In the genomic region with DNA sequence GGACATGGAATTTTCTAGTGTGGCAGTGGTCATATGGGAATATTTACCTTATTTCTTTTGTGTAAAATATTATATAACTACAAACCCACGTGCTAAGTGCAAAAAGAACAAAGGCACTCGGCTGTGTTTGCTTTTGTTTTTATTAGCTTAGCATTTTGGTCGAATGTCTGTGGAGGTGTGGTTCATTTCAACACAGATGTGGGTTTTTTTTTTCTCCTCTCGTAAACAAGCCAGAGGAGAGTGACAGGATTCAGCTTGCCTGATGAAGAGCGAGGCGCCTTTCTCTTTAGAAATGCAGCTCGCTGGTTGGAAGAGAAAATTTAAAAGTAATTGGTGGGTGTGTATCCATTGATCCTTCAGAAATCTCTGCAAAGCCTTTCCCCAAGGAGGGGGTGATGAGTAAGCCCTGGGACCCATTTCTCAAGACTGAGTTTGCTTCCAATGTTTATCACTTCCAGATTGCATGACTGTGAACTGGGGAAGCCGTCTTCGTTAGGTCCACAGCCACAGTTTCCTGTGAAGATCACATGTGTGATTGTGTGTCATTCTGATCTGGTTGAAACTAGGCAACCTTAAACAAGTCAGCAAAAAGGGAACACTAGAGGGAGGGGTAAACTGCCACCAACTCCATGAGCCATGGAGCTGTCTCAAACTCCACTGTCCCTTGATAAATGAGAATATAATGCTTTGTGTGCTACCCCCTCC, we compare ENCODE assay signal across 9 mouse cellular contexts. TPM values are rescaled to one million over a fixed set of nuclear protein-coding genes. Genes with fewer than 3 reads are reported as not detected.
DNase-seq lines count a peak whose midpoint lies in the region; ATAC-seq and TF ChIP-seq lines count a peak whose summit lies in the region.
"Had no signal": no experiment of that assay in that cellular context is flagged by ENCODE, and none has a peak within 500 bp of the region (broad histone marks: within the 10 kb centered on the region; RNA-seq: fewer than 3 reads in every experiment).

No protein-coding gene starts in this region.

- H3K4me3 ChIP-seq in embryonic facial prominence, embryonic 10.5 days, result no peak overlapping the region
- no peak overlapping the region for H3K4me3 ChIP-seq in hindbrain, postnatal 0 days (ENCODE audit: low read length)
- no peak overlapping the region for H3K4me3 ChIP-seq in midbrain, embryonic 10.5 days

- TF ChIP-seq CTCF in hindbrain, postnatal 0 days (IDR thresholded peaks at IDR 0.05; ENCODE audit: low read depth), result no peak

- no peaks in the 10 kb centered on the region for H3K36me3 ChIP-seq in embryonic facial prominence, embryonic 10.5 days (replicated peaks)
- no peaks in the 10 kb centered on the region for H3K36me3 ChIP-seq in hindbrain, postnatal 0 days (ENCODE audit: insufficient read depth, low read length)
- H3K36me3 ChIP-seq in midbrain, embryonic 10.5 days, result no peaks in the 10 kb centered on the region

- H3K9me3 ChIP-seq in embryonic facial prominence, embryonic 10.5 days, result no peaks in the 10 kb centered on the region
- no peaks in the 10 kb centered on the region for H3K9me3 ChIP-seq in hindbrain, postnatal 0 days (ENCODE audit: low read length)
- no peaks in the 10 kb centered on the region for H3K9me3 ChIP-seq in midbrain, embryonic 10.5 days (replicated peaks)

- peak overlapping the region; percentile 14; the same call in 1 of the 2 replicates for H3K9ac ChIP-seq in hindbrain, postnatal 0 days (replicated peaks; ENCODE audit: low read length)

- intact Hi-C loops in gastrocnemius, postnatal 14 days (cut with DNase I; ENCODE audit: low total_unique reads), result no loop called here

- 35% methylated on average over 9 of the region's 9 CpGs for WGBS in embryonic facial prominence, embryonic 10.5 days
- 45% methylated on average over 9 of the region's 9 CpGs for WGBS in hindbrain, postnatal 0 days
- 51% methylated on average over 9 of the region's 9 CpGs for WGBS in midbrain, embryonic 10.5 days

- H3K4me1 ChIP-seq in embryonic facial prominence, embryonic 10.5 days, result peaks cover 54% of the 10 kb centered on the region
- H3K4me1 ChIP-seq in hindbrain, postnatal 0 days (ENCODE audit: insufficient read depth, low read length), result peaks cover 15% of the 10 kb centered on the region
- H3K4me1 ChIP-seq in midbrain, embryonic 10.5 days, result peaks cover 34% of the 10 kb centered on the region

- DNase-seq in gastrocnemius, postnatal 25 days, result peak; percentile 63
- DNase-seq in gastrocnemius, postnatal 14 days, result no peak
- DNase-seq in embryonic facial prominence, embryonic 10.5 days (ENCODE audit: low spot score), result no peak
- no peak for DNase-seq in hindbrain, postnatal 0 days (ENCODE audit: low spot score)
- peak; percentile 71 for DNase-seq in lung, postnatal 36 days
- DNase-seq in yolk sac, embryonic 10.5 days (ENCODE audit: low spot score), result peak; percentile 23
- DNase-seq in midbrain, embryonic 10.5 days (ENCODE audit: low spot score), result no peak
- DNase-seq in retina, postnatal 1 day, result no peak

- H3K27ac ChIP-seq in embryonic facial prominence, embryonic 10.5 days (replicated peaks), result peak overlapping the region; percentile 73
- peak overlapping the region; percentile 38; the same call in 1 of the 2 replicates for H3K27ac ChIP-seq in hindbrain, postnatal 0 days
- no peak overlapping the region; the same call in 1 of the 2 replicates for H3K27ac ChIP-seq in midbrain, embryonic 10.5 days (replicated peaks)

- no peaks in the 10 kb centered on the region for H3K27me3 ChIP-seq in embryonic facial prominence, embryonic 10.5 days (replicated peaks; ENCODE audit: low read depth, poor library complexity, severe bottlenecking)
- no peaks in the 10 kb centered on the region for H3K27me3 ChIP-seq in hindbrain, postnatal 0 days (ENCODE audit: insufficient read depth, low read length)
- no peaks in the 10 kb centered on the region for H3K27me3 ChIP-seq in midbrain, embryonic 10.5 days (ENCODE audit: low read depth, poor library complexity, severe bottlenecking)
- H3K27me3 ChIP-seq: Patski had no signal

- ATAC-seq in hindbrain, postnatal 0 days, result peak; percentile 13; the same call in 1 of the 2 replicates
- ATAC-seq: Patski had no signal

- H3K4me2 ChIP-seq in hindbrain, postnatal 0 days (ENCODE audit: low read depth, low read length), result peak overlapping the region; percentile 41; the same call in 1 of the 2 replicates

RNA-seq across cellular contexts. Expression of gene Emp1, which starts 1.8 kb away (rescaled TPM):
- 10 to 100 TPM; 47.3 to 59.7 TPM for total RNA-seq in gastrocnemius, postnatal 25 days (2021)
- total RNA-seq in gastrocnemius, postnatal 14 days (2021), result 100 to 1,000 TPM in 1 of 2 experiments, 10 to 100 TPM in 1; 83.9 to 105 TPM
- 4.3 and 7.7 TPM in 2 replicates for polyA plus RNA-seq in embryonic facial prominence, embryonic 10.5 days (2016; fragmentation: Nextera tagmentation; extraction: Ambion mirVana)
- total RNA-seq in hindbrain, postnatal 0 days (2014; rRNA removed), result 40.2 and 53.2 TPM in 2 replicates
- polyA plus RNA-seq in hindbrain, postnatal 0 days (2015; fragmentation: Nextera tagmentation; extraction: Ambion mirVana), result 7.8 and 8.6 TPM in 2 replicates
- polyA plus RNA-seq in midbrain, embryonic 10.5 days (2016; fragmentation: Nextera tagmentation; extraction: Ambion mirVana), result 8.5 and 11.3 TPM in 2 replicates

RNA-seq across cellular contexts. Expression of gene Pbp2, which starts 54.0 kb away (rescaled TPM):
- not detected for total RNA-seq in gastrocnemius, postnatal 25 days (2021)
- total RNA-seq in gastrocnemius, postnatal 14 days (2021), result not detected
- polyA plus RNA-seq in embryonic facial prominence, embryonic 10.5 days (2016; fragmentation: Nextera tagmentation; extraction: Ambion mirVana), result not detected in 2 replicates
- 0.10 TPM in 1 of 2 replicates, not detected in the other for total RNA-seq in hindbrain, postnatal 0 days (2014; rRNA removed)
- polyA plus RNA-seq in hindbrain, postnatal 0 days (2015; fragmentation: Nextera tagmentation; extraction: Ambion mirVana), result not detected in 2 replicates
- polyA plus RNA-seq in midbrain, embryonic 10.5 days (2016; fragmentation: Nextera tagmentation; extraction: Ambion mirVana), result not detected in 2 replicates
- polyA plus RNA-seq: Patski had no signal

Comparison
In these comparisons a context has a peak if more than half of its experiments do, and no peak if none do; other contexts are left out.
1. DNase-seq: peak in gastrocnemius, postnatal 25 days (single experiment), lung, postnatal 36 days (single experiment) and yolk sac, embryonic 10.5 days (single experiment); none in gastrocnemius, postnatal 14 days (single experiment), embryonic facial prominence, embryonic 10.5 days (single experiment), hindbrain, postnatal 0 days (single experiment), midbrain, embryonic 10.5 days (single experiment) and retina, postnatal 1 day (single experiment).